Mouse (Mus musculus) embryo, embryonic 10.5 days (tissue): ENCODE data around the gene D230025D16Rik.
A peak's percentile ranks its signal among the peaks of the same experiment; 100 is the strongest.
"Not testable (repeated sequence)": the region's sequence is repeated elsewhere in the genome, so short reads cannot be mapped to it uniquely, and the experiment has no call there.

ENCODE experiments used
- DNase-seq: peaks from one replicate; pipeline ENCODE4 v3.0.0-alpha.2; 2015; ENCODE audit warnings: low spot score

Gene D230025D16Rik

DNA sequence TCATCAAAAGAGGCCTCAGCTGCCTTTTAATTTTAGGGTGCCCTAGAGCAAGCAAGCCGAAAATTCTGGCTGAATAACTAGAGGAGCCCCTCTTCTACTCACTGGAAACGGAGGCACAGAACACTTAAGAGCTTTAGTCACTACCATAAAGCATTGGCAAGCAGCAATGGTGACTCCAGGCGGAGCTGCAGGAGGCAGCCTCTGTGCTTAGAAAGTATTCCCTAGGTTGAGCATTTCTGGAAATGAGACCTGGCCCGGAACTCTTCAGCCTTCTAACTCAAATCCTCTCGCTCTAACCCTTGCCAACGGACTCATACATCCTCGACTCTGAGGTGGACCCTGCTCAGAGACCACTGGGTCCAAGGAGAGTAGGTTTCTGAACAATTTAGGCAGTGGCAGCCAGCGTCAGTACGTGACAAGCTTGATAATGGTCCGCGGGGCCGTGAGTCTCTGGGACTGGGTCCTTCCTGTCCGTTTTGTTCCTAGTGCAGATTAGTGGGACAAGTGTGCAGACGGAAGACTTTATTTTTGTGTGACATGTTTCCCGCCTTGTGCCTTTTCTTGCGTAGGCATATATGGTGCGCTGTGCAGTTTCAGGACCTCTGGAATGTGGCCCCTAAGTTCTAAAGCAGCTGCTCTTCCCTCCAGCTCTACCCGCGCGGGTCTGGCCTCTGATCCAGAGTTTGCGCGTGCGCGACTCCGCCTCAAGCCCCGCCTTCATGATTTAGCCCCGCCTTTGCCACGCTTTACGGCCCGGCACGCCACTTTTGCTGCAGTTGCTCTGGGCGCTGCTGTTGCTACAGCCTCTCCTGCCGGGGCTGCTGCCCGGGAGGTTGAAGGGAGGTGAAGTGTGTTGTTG is at the start of gene D230025D16Rik:
Gene D230025D16Rik, plus strand, starts transcription at position 733 of the 859 bp plus-strand sequence.
- peak; percentile 97 for DNase-seq

DNA sequence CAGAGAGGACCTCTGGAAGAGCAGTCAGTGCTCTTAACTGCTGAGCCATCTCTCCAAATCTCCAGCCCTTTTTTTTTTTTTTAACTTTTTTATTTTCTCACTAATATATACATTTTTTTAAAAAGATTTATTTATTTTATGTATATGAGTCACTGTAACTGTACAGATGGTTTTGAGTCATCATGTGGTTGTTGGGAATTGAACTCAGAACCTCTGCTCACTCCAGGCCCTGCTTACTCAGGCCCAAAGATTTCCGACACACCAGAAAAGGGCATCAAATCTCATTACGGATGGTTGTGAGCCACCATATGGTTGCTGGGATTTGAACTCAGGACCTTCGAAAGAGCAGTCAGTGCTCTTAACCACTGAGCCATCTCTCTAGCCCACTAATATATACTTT is 49.7 kb upstream of the D230025D16Rik start:
- not testable (repeated sequence) for DNase-seq

DNA sequence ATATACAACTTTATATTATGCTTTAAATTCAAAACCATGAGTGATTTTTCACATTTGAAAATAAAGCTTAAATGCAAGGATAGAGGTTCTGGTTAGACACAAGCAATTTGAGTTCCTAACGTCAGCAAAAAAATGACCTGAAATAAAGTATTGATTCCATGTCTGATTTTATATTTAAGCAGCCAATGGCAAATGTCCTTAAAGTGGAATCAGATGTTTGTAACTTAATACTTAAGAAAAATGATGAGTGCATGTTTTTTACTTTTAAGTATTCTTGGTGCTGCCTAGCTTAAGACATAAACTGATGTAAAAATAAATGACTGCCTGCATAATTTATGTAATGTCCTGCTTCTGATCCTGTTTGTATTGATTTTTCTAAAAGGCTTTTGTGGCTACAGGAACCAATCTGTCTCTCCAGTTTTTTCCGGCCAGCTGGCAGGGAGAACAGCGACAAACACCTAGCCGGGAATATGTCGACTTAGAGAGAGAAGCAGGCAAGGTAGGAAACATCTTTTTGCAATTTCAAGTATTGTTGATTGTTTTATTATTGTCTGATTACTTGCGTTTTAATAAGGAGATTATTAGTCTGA is 46.6 kb upstream of the D230025D16Rik start:
- no peak for DNase-seq

DNA sequence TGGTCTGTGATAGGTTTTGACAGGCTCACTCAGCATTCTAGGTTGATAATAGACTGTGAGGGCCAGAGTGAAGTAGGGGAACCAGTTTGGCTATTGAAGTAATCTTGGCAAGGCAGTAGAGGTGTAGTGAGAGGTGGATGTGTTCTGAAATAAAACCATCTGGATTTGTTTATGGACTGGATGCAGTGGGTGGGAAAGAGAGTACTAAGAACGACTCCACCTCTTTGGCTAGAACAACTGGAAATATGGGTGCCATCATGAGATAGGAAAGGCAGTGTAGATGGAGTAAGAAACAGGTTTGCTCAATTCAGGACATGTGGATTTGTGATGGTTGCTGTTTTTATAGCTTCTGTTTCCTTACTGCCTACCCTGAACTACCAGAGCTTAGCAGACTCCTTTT is 42.7 kb upstream of the D230025D16Rik start:
- no peak for DNase-seq

DNA sequence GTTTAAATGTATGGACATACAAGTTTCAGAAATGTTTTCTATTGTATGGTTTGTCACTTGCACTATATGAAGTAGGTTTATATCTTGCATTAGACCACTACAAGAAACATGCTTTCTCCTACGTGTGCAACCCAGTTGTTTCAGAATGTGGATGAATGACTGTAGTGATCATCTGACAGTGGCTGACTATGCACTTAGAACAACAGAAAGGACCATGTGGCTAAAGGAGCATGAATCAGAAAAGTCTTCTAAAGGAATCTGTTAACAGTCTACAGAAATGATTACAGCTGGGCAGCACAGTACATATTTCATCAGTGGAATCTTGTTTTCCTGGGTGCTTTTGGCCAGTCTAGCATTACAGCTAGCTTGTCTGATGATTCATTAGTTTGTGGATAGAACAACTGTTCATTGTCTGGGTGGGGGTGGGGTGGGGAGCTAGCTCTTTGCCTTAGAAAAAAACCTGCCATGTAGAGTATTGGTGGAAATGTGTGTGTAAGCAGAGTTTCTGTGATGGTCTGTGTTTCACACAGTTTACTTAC is 38.4 kb upstream of the D230025D16Rik start:
- no peak for DNase-seq

DNA sequence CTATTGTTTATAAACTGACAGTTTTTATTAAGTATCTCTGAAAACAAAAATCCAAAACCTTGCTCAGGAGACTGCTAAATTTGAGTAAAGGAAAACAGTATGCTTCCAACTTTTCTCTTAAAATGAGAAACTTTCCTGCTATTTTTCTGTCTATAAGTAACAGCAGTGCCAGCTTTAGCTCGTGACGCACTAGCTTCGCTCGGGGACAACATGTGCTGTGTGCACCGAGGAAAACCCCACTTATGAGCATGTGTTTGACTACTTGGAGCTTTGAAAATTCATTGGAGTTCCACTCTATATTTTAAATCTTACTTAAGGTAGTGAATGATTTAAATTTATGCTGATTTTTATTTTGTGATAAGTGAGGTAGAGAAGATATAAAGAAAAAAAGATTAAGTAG is 32.8 kb upstream of the D230025D16Rik start:
- no peak for DNase-seq

DNA sequence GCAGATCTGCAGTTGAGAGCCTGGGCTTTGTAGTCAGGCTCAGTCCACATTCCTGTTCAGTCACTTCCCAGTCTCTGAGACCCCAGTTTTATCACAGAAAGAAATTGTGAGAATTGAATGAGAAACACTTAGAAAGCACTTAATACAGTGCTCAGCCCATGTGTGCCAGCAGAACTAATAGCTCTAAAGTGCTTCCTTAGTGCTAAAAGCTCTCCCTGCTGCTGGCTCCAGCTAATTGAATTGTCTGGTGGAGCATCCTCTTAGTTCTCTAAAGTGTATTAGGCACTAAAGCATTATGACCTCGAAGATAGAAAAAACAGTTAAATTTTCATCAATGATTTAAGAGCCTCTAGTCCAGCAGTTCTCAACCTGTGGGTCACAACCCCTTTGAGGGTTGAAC is 19.2 kb upstream of the D230025D16Rik start:
- DNase-seq = no peak

DNA sequence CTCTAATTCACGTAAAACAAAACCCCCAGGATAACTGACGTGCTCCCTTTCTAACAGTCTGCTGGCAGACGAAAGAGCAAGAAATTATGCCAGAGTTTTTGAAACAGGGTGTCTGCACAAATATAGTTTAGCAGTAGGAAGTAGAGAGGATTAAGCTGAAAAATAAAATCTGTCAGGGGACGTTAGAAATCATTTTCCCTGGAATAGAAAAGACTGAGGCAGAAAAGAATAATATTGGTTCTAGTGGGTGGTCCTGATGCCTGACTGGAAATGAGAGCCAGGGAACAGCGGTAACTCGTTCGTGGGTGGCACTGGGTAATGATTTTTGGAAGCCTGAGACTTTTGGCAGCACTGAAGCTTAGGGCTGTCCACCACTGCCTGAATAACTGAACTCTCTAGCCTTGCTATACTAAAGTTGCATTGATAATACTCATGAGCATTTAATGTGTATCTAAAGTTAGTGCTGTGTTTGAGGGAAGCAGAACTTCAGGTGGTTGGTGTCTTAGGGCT is 18.1 kb upstream of the D230025D16Rik start:
- no peak for DNase-seq

DNA sequence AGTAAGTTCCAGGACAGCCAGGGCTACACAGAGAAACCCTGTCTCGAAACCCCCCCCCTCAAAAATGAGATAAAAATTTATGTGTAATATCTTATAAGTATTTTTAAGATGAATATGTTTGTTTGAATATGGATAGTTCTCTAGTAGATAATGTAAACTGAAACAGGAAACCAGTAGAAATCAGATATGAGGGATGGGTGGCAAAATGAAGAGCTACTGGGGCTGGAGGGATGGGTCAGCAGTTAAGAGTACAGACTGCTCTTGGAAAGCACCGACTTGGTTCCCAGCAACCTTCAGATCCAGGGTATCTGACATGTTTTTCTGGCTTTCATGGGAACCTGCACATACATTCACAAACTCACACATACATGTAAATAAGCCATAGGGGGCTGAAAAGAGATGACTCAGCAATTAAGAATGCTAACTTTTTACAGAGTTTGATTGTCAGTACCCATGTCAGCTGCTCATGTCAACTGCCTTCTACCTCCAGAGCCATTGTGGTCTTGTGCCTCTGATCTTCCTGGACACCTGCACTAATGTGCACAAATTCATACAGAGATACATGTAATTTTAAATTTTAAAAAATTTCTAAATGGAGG is 17.2 kb upstream of the D230025D16Rik start:
- no peak for DNase-seq

DNA sequence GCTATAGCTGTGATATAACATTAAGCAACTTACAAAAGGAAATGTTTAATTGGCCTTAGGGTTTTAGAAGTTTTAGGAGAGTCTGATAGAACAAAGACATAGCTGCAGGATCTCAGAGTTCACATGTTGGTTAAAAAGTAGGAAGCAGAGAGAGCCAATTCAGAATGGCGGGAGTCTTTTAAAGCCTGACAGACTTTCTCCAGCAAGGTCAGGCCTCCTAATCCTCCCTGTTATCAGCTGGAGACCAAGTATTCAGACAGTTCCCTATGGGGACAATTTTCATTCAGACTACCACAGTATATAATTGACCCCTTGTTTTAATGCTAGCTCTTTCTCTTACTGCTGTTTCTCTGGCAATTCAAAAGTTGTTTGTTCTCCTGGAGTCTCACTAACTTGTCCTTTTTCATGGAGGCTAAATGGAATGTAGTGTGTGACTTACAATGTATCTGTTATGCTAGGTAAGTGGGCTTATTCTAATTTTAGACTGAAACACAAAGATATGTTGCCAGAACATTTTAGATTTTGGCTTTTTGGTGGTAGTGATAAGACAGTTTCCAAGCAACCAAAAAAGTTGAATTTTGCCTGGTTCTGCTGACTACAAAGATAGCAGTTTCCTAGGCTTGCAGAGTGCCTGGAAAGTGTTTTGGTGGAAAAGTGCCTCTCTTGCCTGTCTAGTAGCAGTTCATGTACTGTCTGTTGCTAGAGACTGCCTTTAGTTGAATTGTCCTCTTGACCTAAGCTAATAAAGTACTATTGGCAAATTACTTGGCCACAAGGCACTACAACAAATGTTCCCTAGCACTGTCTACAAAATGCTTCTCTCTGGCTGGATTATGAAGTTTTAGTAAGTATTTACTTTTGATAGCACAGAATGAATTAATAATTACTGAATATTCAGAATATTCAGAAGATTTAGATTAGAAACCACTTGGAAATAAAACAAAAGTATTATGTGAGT is 15.5 kb upstream of the D230025D16Rik start:
- DNase-seq = no peak

DNA sequence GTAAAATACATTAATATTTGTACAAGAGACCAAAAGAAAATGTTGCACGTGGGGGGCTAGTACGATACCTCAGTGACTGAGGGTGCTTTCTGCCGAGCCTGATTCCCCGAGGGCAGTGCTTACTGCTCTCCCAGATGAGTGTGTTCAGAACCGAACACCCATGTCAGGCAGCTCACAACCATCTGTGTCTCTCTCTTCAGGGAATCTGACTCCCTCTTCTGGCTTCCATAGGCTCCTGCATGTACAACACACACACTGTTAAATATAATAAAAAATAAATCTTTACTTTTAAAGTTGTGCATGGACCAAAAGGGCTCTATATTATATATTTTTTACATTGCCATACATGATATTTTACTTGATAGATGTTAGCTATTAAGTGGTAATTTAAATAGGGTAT is 10.8 kb upstream of the D230025D16Rik start:
- no peak for DNase-seq

DNA sequence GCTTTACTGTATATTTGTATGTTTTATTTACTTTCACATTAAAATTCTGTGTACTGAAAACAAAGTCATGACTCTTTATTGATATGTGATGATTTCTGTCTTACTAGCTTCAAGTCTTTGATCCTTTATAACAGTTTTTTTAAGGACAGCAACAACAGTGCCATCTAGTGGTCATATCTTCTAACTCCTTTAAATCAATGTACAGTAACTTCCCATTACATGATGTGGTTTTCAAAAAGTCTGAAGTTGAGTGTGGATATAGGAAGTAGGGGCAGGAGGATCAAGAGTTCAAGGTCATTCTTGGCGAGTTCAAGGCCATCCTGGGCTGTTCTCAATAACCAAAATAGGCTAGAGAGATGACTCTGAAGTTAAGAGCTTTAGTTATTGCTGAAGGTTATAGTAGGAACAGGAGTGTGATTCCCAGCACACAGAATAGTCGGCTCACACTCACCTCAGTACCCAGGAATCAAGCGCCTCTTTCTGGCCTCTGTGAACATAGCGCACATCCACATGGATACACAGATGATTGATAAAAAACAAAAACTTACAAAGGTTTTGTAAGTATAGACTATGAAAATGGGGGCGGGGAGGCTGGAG is 6.9 kb upstream of the D230025D16Rik start:
- peak; percentile 86 for DNase-seq

DNA sequence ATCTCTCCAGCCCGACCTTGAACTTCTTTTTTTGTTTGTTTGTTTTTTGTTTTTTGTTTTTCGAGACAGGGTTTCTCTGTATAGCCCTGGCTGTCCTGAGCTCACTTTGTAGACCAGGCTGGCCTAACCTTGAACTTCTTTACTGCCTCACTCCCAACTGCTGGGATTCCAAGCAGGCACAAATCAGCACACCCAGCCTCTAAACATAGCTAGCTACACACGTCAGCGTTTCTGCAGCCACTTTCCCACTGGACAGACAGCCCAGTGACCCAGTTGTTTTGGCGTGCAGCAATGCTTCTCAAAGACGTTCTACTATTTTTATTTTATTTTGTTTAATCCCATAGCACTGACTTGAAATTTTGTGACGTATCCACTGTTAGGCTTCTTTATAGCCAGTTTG is 1.1 kb upstream of the D230025D16Rik start:
- DNase-seq = no peak

DNA sequence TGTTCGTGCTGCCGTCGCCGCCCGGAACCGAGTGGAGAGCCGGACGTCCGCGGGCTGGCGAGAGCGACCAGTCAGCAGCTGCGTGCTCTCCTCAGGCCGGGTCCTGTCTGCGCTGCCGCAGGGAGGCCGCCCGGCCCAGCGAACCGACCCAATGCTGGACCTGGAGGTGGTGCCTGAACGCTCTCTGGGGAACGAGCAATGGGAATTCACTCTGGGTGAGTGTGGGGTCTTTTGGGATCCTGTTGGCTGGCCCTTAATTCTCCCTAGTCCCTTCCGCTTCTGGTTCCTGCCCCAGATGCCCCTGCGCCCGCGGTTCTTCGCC is 288 bp downstream of the D230025D16Rik start:
- DNase-seq = no peak

DNA sequence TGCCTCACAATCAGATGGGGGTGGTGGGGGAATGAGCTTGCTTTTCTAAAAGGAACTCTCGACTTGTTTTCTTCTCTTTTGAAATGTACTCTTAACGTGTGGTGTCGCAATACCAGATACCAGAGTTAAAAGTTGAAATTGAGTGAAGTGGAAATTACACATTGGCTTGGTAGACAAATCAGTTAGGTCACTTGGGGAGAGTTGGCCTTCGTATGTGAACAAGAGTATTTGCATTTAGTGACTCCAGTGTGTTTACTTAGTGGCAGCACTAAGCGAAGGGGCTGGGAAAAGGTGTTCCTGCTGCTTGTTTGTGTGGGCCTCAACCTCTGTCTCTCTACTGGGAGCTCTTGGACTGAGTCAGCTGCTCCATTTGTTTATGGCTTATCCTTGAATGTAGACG is 972 bp downstream of the D230025D16Rik start:
- DNase-seq = no peak

DNA sequence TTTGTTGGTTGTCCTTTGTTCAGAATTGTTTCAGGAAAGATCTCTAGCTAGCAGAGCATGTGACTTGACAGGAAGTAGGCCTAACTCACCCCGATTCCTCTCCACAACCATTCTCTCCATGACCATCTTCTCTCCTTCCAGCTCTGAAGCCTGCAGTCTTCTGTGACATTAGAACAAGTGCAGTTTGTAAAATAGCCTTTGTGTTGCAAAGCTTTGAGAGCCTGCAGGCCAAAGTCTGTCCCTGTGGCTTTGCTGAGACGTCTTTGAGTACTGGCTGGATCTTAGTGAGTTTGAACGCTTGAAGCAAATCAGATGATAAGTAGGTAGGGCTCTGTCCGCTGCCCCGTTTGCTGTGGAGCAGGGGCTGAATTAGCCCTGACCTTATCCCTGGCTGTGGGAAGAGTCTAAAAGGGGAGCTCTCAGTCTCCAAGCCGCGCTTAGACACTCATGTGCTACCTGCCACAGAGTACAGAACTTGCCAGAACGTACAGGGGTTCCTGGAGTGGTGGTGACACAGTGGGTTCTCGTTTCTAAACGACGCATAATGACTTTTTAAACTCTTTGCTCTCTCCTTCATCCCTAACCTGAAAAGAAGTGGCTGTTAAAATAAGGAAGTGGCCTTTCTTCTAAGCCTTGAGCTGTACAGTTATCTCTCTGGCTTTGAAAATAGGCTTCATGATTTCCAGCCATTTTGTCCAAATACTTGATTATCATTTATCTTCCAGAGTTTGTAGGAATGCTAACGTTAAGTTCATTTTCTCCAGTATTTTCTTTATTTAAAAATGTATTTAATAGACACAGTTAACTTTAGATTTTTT is 6.8 kb downstream of the D230025D16Rik start:
- no peak for DNase-seq

DNA sequence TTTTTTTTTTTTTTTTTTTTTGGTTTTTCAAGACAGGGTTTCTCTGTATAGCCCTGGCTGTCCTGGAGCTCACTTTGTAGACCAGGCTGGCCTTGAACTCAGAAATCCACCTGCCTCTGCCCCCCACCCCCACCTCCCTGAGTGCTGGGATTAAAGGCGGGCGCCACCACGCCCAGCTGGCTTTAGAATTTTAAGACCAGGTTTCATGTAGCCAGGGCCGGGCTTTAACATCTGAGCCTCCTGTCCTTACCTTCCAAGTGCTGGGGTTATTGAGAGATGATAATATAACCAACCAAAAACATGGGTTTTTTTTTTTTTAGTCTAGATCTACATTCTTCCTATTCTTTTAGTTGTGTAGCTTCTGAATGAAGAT is 7.4 kb downstream of the D230025D16Rik start:
- not testable (repeated sequence) for DNase-seq

DNA sequence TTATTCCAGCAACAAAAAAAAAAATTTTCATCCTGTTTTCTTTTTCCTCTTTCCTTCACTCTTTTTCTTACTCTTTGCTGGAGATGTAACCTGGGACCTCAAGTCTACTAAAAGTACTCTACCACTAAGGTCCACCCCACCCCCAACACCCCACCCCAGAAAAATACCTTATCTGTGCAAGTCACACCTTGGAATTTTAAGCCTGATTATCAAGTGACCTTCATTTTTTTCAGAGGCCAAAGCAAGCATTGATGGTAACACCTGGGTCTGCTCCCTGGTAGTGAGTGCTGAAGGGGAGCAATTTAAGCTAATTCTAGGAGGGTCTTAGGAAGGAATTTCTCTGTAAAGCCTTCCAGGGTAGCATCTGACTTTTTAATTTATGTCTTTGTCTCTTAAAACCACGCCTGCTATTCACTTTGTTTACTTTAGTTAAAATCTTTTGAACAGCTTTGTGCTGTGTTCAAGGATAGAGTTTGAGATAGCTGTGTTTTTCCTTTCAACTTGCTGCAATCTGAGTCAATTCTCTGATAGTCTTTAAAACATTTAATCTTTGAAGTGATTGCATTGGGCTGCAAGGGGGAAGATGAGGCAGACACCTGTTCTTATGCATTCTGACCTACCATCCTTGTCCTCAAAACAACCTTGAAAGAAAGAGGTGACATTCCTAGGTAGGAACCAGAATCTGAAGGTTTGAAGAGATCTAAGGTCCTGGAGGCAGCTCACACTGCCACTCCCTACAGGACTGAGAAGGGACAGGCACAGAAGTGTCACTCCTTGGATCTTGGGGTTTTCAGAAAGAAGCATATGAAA is 8.4 kb downstream of the D230025D16Rik start:
- no peak for DNase-seq

DNA sequence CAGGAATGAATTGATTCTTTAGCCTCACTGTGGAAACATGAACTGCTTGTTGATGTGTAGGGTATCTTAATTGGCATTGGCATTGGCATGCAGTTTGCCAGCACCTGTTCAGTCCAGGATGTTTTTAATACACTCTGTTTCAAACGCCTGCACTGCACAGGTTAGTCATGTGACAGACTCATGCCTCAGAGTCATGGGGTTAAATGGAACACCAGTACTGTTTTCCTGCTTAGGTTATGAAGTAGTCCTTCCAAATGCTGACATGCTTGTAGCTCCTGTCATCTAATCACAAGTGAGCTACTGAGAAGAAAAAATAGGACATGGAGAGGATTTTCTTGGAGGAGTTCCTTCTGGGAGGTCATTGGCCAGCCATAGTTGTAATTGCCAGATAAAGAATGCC is 10.3 kb downstream of the D230025D16Rik start:
- DNase-seq = no peak
